Mouse (Mus musculus) bone marrow macrophage, adult 2 months (primary cell): ENCODE measurements around the gene Patl1. TPM values are rescaled to one million over a fixed set of nuclear protein-coding genes. Genes with fewer than 3 reads are reported as not detected.
A peak's percentile ranks its signal among the peaks of the same experiment; 100 is the strongest.
"Not testable (repeated sequence)": the region's sequence is repeated elsewhere in the genome, so short reads cannot be mapped to it uniquely, and the experiment has no call there.

Experiments used
- H3K27ac ChIP-seq: 2 replicates; pipeline ENCODE4 v1.5.1; 2012; ENCODE audit warnings: low read depth, low read length; ENCODE audit not compliant: insufficient read depth
- H3K4me1 ChIP-seq: 2 replicates; pipeline ENCODE4 v1.6.1; 2012; ENCODE audit warnings: low read length; ENCODE audit not compliant: control insufficient read depth, insufficient read depth
- H3K4me3 ChIP-seq: 2 replicates; pipeline ENCODE4 v1.5.1; 2012; ENCODE audit warnings: mild to moderate bottlenecking, low read length, moderate library complexity; ENCODE audit not compliant: insufficient read depth
- CTCF ChIP-seq: IDR thresholded peaks from 2 replicates; pipeline ENCODE4 v1.5.1; 2012; ENCODE audit warnings: low read depth, mild to moderate bottlenecking, low read length, moderate library complexity
- POLR2A ChIP-seq: IDR thresholded peaks from 2 replicates; pipeline ENCODE4 v1.6.1; 2012; ENCODE audit warnings: mild to moderate bottlenecking, low read depth, low read length, borderline replicate concordance
- polyA plus RNA-seq: library from polyadenylated mRNA; stranded (reverse); fragments of >200 nt; gene quantifications from 2 replicates; pipeline ENCODE4 v1.2.4, GENCODE M21; 2012; ENCODE audit not compliant: missing spikeins, insufficient read depth, insufficient read length

The Patl1 gene
- polyA plus RNA-seq, 1 experiment: 31.3 TPM

- Histone ChIP-seq H3K4me3 (no peak overlapping the region), H3K4me1 (peaks cover 14% of the 10 kb centered on the region), H3K27ac (no peak overlapping the region)
- TF ChIP-seq POLR2A (no peak), CTCF (no peak)
Measured at GRCm38 (mm10) chr19:11926380-11926779, 14.2 kb downstream of the Patl1 start.

- Histone ChIP-seq H3K27ac (no peak overlapping the region), H3K4me3 (no peak overlapping the region), H3K4me1 (0 out of 2 replicates have a peak, but pooled peaks cover 3% of the 10 kb centered on the region)
- TF ChIP-seq POLR2A (no peak), CTCF (no peak)
Measured at GRCm38 (mm10) chr19:11928025-11928748, 16.0 kb downstream of the Patl1 start.

- H3K4me1 ChIP-seq: peaks cover 18% of the 10 kb centered on the region
- not testable (repeated sequence) for H3K4me3 ChIP-seq, H3K27ac ChIP-seq
Measured at GRCm38 (mm10) chr19:11946460-11946859, 34.3 kb downstream of the Patl1 start.

DNA sequence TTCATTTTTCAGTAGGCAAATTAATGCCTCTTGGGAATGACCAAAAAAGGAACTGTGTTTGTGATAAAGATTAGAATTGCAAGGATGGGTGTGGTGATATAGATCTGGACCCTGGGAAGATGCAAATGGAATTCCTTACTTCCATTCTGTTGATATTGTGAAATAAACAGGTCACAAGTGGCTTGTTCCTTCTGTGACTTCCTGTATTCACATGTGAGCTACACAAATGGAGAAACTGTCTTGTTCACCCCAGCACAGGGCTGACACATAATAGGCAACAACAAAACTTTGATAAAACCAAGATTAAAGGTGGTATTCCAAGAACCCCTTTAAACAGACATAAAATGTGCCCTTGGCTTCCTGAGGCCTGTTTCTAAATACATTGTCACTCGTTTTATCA, 37.7 kb downstream of the Patl1 start:
- Histone ChIP-seq H3K4me3 (no peak overlapping the region), H3K4me1 (peaks cover 18% of the 10 kb centered on the region), H3K27ac (peak overlapping the region; percentile 43)
- no peak for TF ChIP-seq CTCF
- TF ChIP-seq POLR2A: no peak

DNA sequence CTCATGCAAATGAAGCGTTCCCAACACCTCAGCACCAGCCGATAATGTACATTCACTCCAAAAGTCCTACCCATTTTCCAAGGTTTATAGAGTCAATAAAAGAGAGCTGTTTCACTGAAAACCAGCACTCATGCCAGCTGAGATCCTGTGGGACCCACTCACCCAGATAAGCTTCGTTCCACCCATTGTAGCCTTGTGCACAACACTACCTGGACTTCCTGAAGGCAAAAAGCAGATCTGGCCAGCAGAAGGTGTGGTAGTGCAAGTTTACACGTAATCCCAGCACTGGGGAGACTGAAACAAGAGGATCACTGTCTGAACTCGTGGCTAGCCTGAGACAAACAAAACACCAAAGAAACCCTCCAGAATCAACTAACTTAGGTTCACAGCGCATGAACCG, 38.5 kb downstream of the Patl1 start:
- Histone ChIP-seq H3K4me1 (peaks cover 18% of the 10 kb centered on the region), H3K27ac (no peak overlapping the region), H3K4me3 (no peak overlapping the region)
- TF ChIP-seq POLR2A (no peak), CTCF (no peak)

DNA sequence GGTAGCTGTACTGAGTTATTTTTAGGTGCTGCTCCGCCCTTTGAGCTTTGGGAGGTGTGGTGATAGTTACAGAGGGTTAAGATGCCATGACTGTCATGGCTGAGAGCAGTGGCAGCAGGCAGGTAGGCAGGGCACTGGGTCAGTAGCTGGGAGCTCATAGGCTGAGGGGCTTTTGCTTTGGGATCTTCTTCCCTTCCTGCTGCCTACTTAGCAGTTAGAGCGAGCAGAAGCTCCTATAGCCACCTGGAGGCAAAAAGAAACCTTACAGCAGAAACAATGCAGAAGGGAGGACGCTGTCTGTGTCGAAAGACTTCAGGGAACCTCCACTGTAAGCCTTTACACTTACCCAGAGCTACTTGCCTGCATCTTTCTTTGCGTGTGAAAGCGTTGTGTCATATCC, 42.0 kb downstream of the Patl1 start:
- Histone ChIP-seq H3K27ac (no peak overlapping the region), H3K4me3 (no peak overlapping the region), H3K4me1 (peaks cover 17% of the 10 kb centered on the region)
- TF ChIP-seq CTCF (no peak), POLR2A (no peak)

DNA sequence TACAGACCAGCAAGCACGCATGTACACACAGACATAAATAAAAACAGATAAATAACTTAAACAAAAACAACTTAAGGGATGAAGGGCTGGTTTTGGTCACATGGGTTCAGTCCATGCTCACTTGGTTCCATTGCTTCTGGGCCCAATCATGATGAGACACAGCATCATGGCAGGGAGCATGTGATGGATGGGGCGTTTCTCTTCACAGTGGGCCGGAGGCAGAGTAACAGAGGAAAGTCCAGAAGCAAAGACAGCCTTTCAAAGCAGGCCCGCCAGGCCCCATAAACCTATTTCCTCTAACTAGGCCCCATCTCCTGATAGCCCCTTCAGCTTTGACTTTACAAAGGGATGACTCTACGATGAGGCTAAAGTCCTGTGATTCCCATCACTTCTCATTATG, 44.4 kb downstream of the Patl1 start:
- TF ChIP-seq CTCF (no peak), POLR2A (no peak)
- H3K4me1 ChIP-seq: 0 out of 2 replicates have a peak, but pooled peaks cover 3% of the 10 kb centered on the region
- H3K27ac ChIP-seq: no peak overlapping the region
- H3K4me3 ChIP-seq: no peak overlapping the region

DNA sequence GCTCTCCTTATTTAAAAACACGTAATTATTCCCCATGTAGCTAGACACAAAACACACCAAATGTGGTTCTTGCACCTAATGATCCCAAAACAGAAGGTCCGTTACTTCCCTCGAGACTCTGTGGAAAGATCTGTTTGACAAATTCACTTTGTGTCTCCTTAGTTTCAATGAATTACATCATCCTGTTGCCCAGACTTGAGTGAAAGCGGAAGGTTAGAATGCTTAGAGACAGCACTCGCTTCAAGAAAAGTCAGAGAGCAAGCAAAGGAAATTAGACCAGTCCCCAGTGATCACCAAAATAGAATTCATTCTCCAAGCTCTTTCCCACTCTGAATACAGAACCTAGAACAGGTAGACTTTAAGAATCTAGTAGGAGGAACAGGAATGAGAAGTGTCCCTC, 45.2 kb downstream of the Patl1 start:
- no peak overlapping the region for H3K27ac ChIP-seq
- no peak overlapping the region for H3K4me3 ChIP-seq
- TF ChIP-seq CTCF (no peak), POLR2A (no peak)
- 0 out of 2 replicates have a peak, but pooled peaks cover 3% of the 10 kb centered on the region for H3K4me1 ChIP-seq

DNA sequence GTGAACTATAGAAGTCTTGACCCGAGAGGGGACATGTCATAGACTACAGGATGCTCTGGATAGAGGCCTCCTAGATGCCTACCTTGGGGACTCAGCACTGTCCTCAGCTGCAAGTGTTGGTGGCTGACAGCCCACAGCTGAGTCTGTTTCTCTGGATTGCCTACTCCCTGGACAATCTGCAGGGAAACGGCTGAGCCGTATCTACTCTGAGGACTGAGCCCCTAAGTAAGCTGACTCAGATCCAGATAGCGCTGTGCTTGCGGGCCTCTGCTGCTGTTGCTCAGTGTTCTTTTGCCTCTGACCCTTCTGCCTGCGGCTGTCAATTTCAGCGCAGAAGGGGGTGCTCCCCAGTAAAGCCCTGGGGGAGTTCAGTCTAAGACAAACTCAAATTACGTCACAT, 45.6 kb downstream of the Patl1 start:
- Histone ChIP-seq H3K27ac (no peak overlapping the region), H3K4me1 (0 out of 2 replicates have a peak, but pooled peaks cover 3% of the 10 kb centered on the region), H3K4me3 (no peak overlapping the region)
- TF ChIP-seq POLR2A (no peak), CTCF (no peak)

- H3K27ac ChIP-seq: no peak overlapping the region
- H3K4me1 ChIP-seq: peaks cover 15% of the 10 kb centered on the region
- no peak for TF ChIP-seq CTCF
- TF ChIP-seq POLR2A: no peak
- H3K4me3 ChIP-seq: no peak overlapping the region
Measured at GRCm38 (mm10) chr19:11964266-11964665, 52.1 kb downstream of the Patl1 start.
